Mouse (Mus musculus): ENCODE measurements around the gene Zdhhc6.

Zdhhc6 gene

GRCm38 (mm10) chr19:55257656-55258375, 58.0 kb downstream of the Zdhhc6 start:
- peak; percentile 40 for DNase-seq

GRCm38 (mm10) chr19:55256156-55256555, 59.7 kb downstream of the Zdhhc6 start:
- no peak for DNase-seq

- DNase-seq = peak; percentile 81
Measured at GRCm38 (mm10) chr19:55254513-55255016, 61.3 kb downstream of the Zdhhc6 start.

GRCm38 (mm10) chr19:55253570-55254441, 62.0 kb downstream of the Zdhhc6 start:
- DNase-seq = peak; percentile 75

GRCm38 (mm10) chr19:55253239-55253569, 62.6 kb downstream of the Zdhhc6 start:
- peak; percentile 9 for DNase-seq

GRCm38 (mm10) chr19:55251383-55252124, 64.3 kb downstream of the Zdhhc6 start, which contains the start of gene Acsl5:
Gene Acsl5 (plus strand): TSS chr19:55251938.
- no peak for DNase-seq

GRCm38 (mm10) chr19:55250451-55250850, 65.4 kb downstream of the Zdhhc6 start:
- DNase-seq = no peak

GRCm38 (mm10) chr19:55247991-55248520, 67.8 kb downstream of the Zdhhc6 start:
- peak; percentile 32 for DNase-seq

GRCm38 (mm10) chr19:55247563-55247962, 68.3 kb downstream of the Zdhhc6 start:
- DNase-seq = no peak

- DNase-seq = peak; percentile 68
Measured at GRCm38 (mm10) chr19:55244791-55245231, 71.0 kb downstream of the Zdhhc6 start.

GRCm38 (mm10) chr19:55241186-55241645, 74.6 kb downstream of the Zdhhc6 start, which contains the start of gene Gucy2g:
Gene Gucy2g (minus strand): TSS chr19:55241236.
- DNase-seq = no peak

GRCm38 (mm10) chr19:55239766-55240426, 75.9 kb downstream of the Zdhhc6 start:
- no peak for DNase-seq

GRCm38 (mm10) chr19:55236564-55236963, 79.3 kb downstream of the Zdhhc6 start:
- DNase-seq = no peak

- no peak for DNase-seq
Measured at GRCm38 (mm10) chr19:55236026-55236425, 79.8 kb downstream of the Zdhhc6 start.

GRCm38 (mm10) chr19:55232136-55232535, 83.7 kb downstream of the Zdhhc6 start:
- peak; percentile 19 for DNase-seq

- no peak for DNase-seq
Measured at GRCm38 (mm10) chr19:55231081-55231480, 84.8 kb downstream of the Zdhhc6 start.

- DNase-seq = no peak
Measured at GRCm38 (mm10) chr19:55227135-55227534, 88.7 kb downstream of the Zdhhc6 start.

- no peak for DNase-seq
Measured at GRCm38 (mm10) chr19:55226621-55227020, 89.2 kb downstream of the Zdhhc6 start.

- no peak for DNase-seq
Measured at GRCm38 (mm10) chr19:55222268-55222667, 93.6 kb downstream of the Zdhhc6 start.

Measured in liver (tissue).